Mouse (Mus musculus) C3H10T1/2 (cell line): ENCODE results near the gene Brms1l. TPM values are rescaled to one million over a fixed set of nuclear protein-coding genes. Genes with fewer than 3 reads are reported as not detected.

ENCODE experiments used
- polyA plus RNA-seq, 2 experiments: library from polyadenylated mRNA; unstranded; fragments of >200 nt; fragmentation: generic; extraction: Trizol; gene quantifications; one replicate each; pipeline ENCODE4 v1.2.1; 2012; ENCODE audit warnings: missing spikeins in 2 of 2

The Brms1l gene
- polyA plus RNA-seq, result 10 to 100 TPM in 1 of 2 experiments, 1 to 10 TPM in 1; 4.5 to 18.0 TPM

GRCm38 (mm10) chr12:55836199-55836951, at the start of gene Brms1l:
TSS of gene Brms1l (plus strand) at chr12:55836324.

DNA sequence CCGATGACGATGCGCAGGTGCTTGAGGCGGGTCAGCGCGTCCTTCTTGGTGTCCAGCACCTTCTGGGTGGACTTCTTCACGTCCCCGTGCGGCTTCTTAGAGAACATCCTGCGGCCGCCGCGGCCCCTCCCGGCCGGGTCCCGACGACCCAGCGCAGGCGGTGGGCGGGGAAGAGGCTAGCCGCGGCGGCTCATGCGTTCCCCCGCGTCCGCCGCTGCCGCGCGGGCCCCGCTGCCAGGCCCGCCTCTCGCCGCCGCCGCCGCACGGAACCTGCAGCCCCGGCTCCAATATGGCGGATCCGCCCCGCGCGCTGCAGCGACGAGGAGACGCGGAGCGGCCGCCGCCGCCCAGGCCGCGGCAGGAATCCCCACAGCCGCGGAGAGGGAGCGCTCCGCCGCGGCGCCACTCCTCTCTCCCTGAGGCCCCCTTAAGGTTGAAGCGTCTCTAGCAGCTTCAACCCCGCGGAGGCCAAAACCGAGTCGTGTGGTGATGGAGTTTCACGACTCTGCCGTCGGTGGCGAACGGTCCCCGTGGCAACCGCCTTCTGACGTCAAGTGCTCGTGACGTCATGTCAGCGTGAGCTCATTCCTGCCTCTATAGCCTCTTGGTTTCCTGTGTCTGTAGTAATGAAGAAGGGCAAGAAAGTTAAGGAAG, 15.3 kb upstream of the Brms1l start, which contains the start of gene Ralgapa1:
Ralgapa1 (minus strand) TSS at position 507 of the 654 bp plus-strand sequence.

Other genes with a start within 250 kb of the Brms1l start
- gene Insm2, start 236.9 kb upstream of the Brms1l start, polyA plus RNA-seq, result under 1 TPM in 1 of 2 experiments, not detected in 1; 0.13 TPM
- 1 to 10 TPM in 1 of 2 experiments, under 1 TPM in 1; 0.11 to 3.0 TPM for gene Ralgapa1, start 15.2 kb upstream of the Brms1l start, polyA plus RNA-seq